ENCODE assay signal across 10 mouse cellular contexts in the genomic region with DNA sequence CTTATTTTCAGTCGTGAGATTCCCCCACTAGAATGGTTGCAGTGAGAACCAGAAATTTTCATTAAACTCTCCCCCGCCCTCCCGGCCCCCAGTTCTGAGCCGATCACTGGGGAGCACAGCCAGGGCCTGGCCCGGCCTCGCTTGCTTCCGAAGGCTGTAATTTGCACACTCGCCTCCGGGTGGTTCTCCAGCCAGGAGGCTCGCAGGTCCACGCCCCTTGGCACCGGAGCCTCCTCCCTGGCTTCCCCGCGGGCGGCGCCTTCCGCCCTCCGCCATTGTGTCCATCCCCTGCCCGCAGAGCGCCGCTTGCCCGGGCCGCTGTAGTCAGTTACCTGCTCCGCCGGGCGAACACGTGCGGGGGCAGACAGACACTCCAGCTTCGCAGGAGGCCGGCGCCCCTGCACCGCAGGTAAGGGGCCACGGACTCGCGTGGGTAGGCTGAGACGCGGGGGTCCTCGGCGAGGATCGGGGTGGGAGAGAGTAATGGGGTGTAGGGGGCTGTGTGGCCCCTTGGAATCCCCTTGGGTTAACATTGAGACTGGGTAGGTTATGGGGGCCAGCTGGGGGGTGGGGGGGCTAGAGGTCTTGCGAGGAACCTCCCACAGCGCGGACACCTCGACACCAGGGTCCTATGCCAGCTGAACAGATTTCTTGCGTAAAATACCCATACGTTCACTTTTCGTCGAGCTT. TPM values are rescaled to one million over a fixed set of nuclear protein-coding genes. Genes with fewer than 3 reads are reported as not detected.
DNase-seq lines count a peak whose midpoint lies in the region; ATAC-seq and TF ChIP-seq lines count a peak whose summit lies in the region.
"Not testable (repeated sequence)": the region's sequence is repeated elsewhere in the genome, so short reads cannot be mapped to it uniquely, and the experiment has no call there.
"Had no signal": no experiment of that assay in that cellular context is flagged by ENCODE, and none has a peak within 500 bp of the region (broad histone marks: within the 10 kb centered on the region; RNA-seq: fewer than 3 reads in every experiment).

A gene (plus strand): TSS at position 260 of the 690 bp plus-strand sequence.
A gene (plus strand): TSS at position 277 of the 690 bp plus-strand sequence.

- TF ChIP-seq CTCF in kidney, adult 2 months (conservative IDR thresholded peaks at IDR 0.05; ENCODE audit: insufficient read depth, insufficient read length, low read depth, low read length): peak; percentile 28; the same call in 1 of the 2 replicates

- WGBS in forebrain, embryonic 10.5 days: 1% methylated on average over 48 of the region's 48 CpGs
- WGBS in heart, embryonic 16.5 days: under 1% methylated on average over 48 of the region's 48 CpGs
- WGBS in kidney, adult 2 months: under 1% methylated on average over 48 of the region's 48 CpGs
- 2% methylated on average over 42 of the region's 48 CpGs for WGBS in liver, embryonic 11.5 days

- H3K9ac ChIP-seq in heart, embryonic 16.5 days (ENCODE audit: low read length); liver, embryonic 11.5 days (ENCODE audit: low read depth, low read length): not testable (repeated sequence)

- H3K36me3 ChIP-seq in forebrain, embryonic 10.5 days (replicated peaks); heart, embryonic 16.5 days (ENCODE audit: control insufficient read depth, insufficient read depth); kidney, adult 2 months (ENCODE audit: control insufficient read depth, insufficient read depth, low read length); liver, embryonic 11.5 days (ENCODE audit: control insufficient read depth, insufficient read depth, low read length): not testable (repeated sequence)

- TF ChIP-seq POLR2A in kidney, adult 2 months (IDR thresholded peaks at IDR 0.05; ENCODE audit: low read depth, low read length): not testable (repeated sequence)

- ATAC-seq in heart, embryonic 16.5 days (replicated peaks; ENCODE audit: extremely low read depth, insufficient read depth, low FRiP score): peak; percentile 83
- ATAC-seq in liver, embryonic 11.5 days (replicated peaks; ENCODE audit: low FRiP score): 0 out of 2 replicates have a peak, but pooled peaks have one; percentile 36

- DNase-seq in 3134 (ENCODE audit: extremely low read depth, insufficient read length, low spot score): peak; percentile 81
- peak; percentile 88 for DNase-seq in adrenal gland, postnatal 14 days
- peak; percentile 60 for DNase-seq in forebrain, embryonic 10.5 days (ENCODE audit: extremely low spot score, low spot score)
- peak; percentile 80 for DNase-seq in kidney, adult 2 months
- peak; percentile 46 for DNase-seq in liver, embryonic 11.5 days (ENCODE audit: low spot score)
- peak; percentile 69 for DNase-seq in mesoderm, embryonic 11.5 days (ENCODE audit: low read depth, low spot score)
- peak; percentile 70 for DNase-seq in retina, embryonic 14.5 days (ENCODE audit: low spot score)

- not testable (repeated sequence) for H3K9me3 ChIP-seq in forebrain, embryonic 10.5 days; heart, embryonic 16.5 days (replicated peaks; ENCODE audit: control insufficient read depth, low read length); liver, embryonic 11.5 days (ENCODE audit: control insufficient read depth, low read length)

- peaks cover 24% of the 10 kb centered on the region for H3K4me1 ChIP-seq in forebrain, embryonic 10.5 days
- not testable (repeated sequence) for H3K4me1 ChIP-seq in heart, embryonic 16.5 days (ENCODE audit: control insufficient read depth, insufficient read depth, low read length); kidney, adult 2 months (ENCODE audit: control insufficient read depth, insufficient read depth, low read length); liver, embryonic 11.5 days (replicated peaks; ENCODE audit: control insufficient read depth, insufficient read depth, low read length)

- H3K4me2 ChIP-seq in heart, embryonic 16.5 days (ENCODE audit: low read depth, low read length): peak within 1 kb of the TSS; percentile 68
- H3K4me2 ChIP-seq in liver, embryonic 11.5 days: peak within 1 kb of the TSS; percentile 58

- H3K27me3 ChIP-seq in forebrain, embryonic 10.5 days (ENCODE audit: poor library complexity, severe bottlenecking): peaks cover 99% of the 10 kb centered on the region
- H3K27me3 ChIP-seq in heart, embryonic 16.5 days (ENCODE audit: control insufficient read depth, insufficient read depth, low read length): peaks cover 37% of the 10 kb centered on the region
- not testable (repeated sequence) for H3K27me3 ChIP-seq in kidney, adult 2 months (replicated peaks; ENCODE audit: control insufficient read depth, insufficient read depth, low read length)
- peaks cover 78% of the 10 kb centered on the region for H3K27me3 ChIP-seq in liver, embryonic 11.5 days (replicated peaks; ENCODE audit: control insufficient read depth, insufficient read depth, low read length)

- peak within 1 kb of the TSS; percentile 53 for H3K4me3 ChIP-seq in forebrain, embryonic 10.5 days
- peak within 1 kb of the TSS; percentile 54 for H3K4me3 ChIP-seq in heart, embryonic 16.5 days (ENCODE audit: low read length)
- H3K4me3 ChIP-seq in kidney, adult 2 months (ENCODE audit: insufficient read depth, low read depth, low read length): peak within 1 kb of the TSS; percentile 1; the same call in 1 of the 2 replicates
- H3K4me3 ChIP-seq in liver, embryonic 11.5 days (ENCODE audit: low read depth, low read length): peak within 1 kb of the TSS; percentile 38

- H3K27ac ChIP-seq in forebrain, embryonic 10.5 days; heart, embryonic 16.5 days (ENCODE audit: low read length); kidney, adult 2 months (ENCODE audit: insufficient read depth, low read depth, low read length); liver, embryonic 11.5 days (ENCODE audit: low read depth, low read length): not testable (repeated sequence)

RNA-seq across cellular contexts. Expression of the first gene that starts in this region (rescaled TPM):
- total RNA-seq in adrenal gland, postnatal 14 days (2021): 1.3 and 1.6 TPM in 2 replicates
- 9.4 and 9.9 TPM in 2 replicates for polyA plus RNA-seq in forebrain, embryonic 10.5 days (2016; fragmentation: Nextera tagmentation; extraction: Ambion mirVana)
- 2.1 and 2.3 TPM in 2 replicates for polyA plus RNA-seq in heart, embryonic 16.5 days (2015; fragmentation: Nextera tagmentation; extraction: Ambion mirVana)
- 0.16 and 0.22 TPM in 2 replicates for polyA plus RNA-seq in kidney, adult 2 months (2012; rRNA removed)
- polyA plus RNA-seq in liver, embryonic 11.5 days (2014; fragmentation: Nextera tagmentation; extraction: Ambion mirVana): 3.2 and 4.0 TPM in 2 replicates
- total RNA-seq: left cerebral cortex, postnatal 14 days had no signal

RNA-seq across cellular contexts. Expression of the second gene that starts in this region (rescaled TPM):
- 0.45 TPM in 1 of 2 replicates, not detected in the other for total RNA-seq in adrenal gland, postnatal 14 days (2021)
- polyA plus RNA-seq in forebrain, embryonic 10.5 days (2016; fragmentation: Nextera tagmentation; extraction: Ambion mirVana): 0.26 and 0.74 TPM in 2 replicates
- polyA plus RNA-seq in heart, embryonic 16.5 days (2015; fragmentation: Nextera tagmentation; extraction: Ambion mirVana): 0.27 and 0.56 TPM in 2 replicates
- 0.16 and 0.25 TPM in 2 replicates for polyA plus RNA-seq in kidney, adult 2 months (2012; rRNA removed)
- 0.29 TPM in 1 of 2 replicates, not detected in the other for polyA plus RNA-seq in liver, embryonic 11.5 days (2014; fragmentation: Nextera tagmentation; extraction: Ambion mirVana)
- total RNA-seq: gastrocnemius, adult 18-20 months had no signal

Comparison
In these comparisons a context has a peak if more than half of its experiments do, and no peak if none do; other contexts are left out.
1. Peak in DNase-seq and H3K4me3 ChIP-seq in kidney, adult 2 months; RNA of the genes that start here not detected or under 1 TPM.
2. H3K4me3 ChIP-seq: peak in every context shown above with its lines; median percentile 54 in heart, embryonic 16.5 days; 53 in forebrain, embryonic 10.5 days; 38 in liver, embryonic 11.5 days; 1 in kidney, adult 2 months.